Comparison of ENCODE assay signal across 7 mouse cellular contexts in the genomic region with DNA sequence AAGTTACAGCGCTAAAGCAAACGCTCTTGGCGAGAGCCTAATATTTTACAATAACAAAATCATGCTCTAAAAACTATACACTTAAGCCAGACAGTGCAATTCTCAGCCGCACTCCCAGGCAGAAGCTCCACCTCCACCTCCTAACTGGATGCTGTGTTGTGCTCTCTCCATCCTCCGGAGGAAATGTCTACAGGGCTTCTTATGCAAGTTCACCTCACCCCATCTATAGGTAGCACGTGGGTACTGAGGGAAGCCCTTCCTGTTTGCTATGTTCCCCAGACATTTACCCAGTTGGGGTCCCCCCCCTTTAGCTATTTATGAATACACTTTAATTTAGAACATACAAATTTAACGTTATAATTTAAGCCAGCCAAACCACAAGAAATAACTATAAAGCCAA. TPM values are rescaled to one million over a fixed set of nuclear protein-coding genes. Genes with fewer than 3 reads are reported as not detected.
DNase-seq lines count a peak whose midpoint lies in the region; ATAC-seq and TF ChIP-seq lines count a peak whose summit lies in the region.

No protein-coding gene starts in this region.

- peak overlapping the region; percentile 77; the same call in 1 of the 2 replicates for H3K4me3 ChIP-seq in lung, embryonic 15.5 days
- H3K4me3 ChIP-seq in lung, adult 2 months (replicated peaks; ENCODE audit: extremely low read depth, low read depth, low read length) = no peak overlapping the region
- H3K4me3 ChIP-seq in embryonic facial prominence, embryonic 13.5 days = peak overlapping the region; percentile 74
- H3K4me3 ChIP-seq in stomach, embryonic 16.5 days (replicated peaks; ENCODE audit: low read length) = peak overlapping the region; percentile 77; the same call in 1 of the 2 replicates

- H3K9ac ChIP-seq in lung, embryonic 15.5 days = no peak overlapping the region
- no peak overlapping the region for H3K9ac ChIP-seq in embryonic facial prominence, embryonic 13.5 days
- H3K9ac ChIP-seq in stomach, embryonic 16.5 days (ENCODE audit: low read length) = no peak overlapping the region

- H3K4me1 ChIP-seq in lung, embryonic 15.5 days = peaks cover 47% of the 10 kb centered on the region
- H3K4me1 ChIP-seq in lung, adult 2 months (ENCODE audit: control insufficient read depth, insufficient read depth, low read length) = peaks cover 9% of the 10 kb centered on the region
- peaks cover 49% of the 10 kb centered on the region for H3K4me1 ChIP-seq in embryonic facial prominence, embryonic 13.5 days
- peaks cover 27% of the 10 kb centered on the region for H3K4me1 ChIP-seq in stomach, embryonic 16.5 days (ENCODE audit: control insufficient read depth, insufficient read depth, low read length)

- H3K4me2 ChIP-seq in lung, embryonic 15.5 days = peak overlapping the region; percentile 89
- H3K4me2 ChIP-seq in embryonic facial prominence, embryonic 13.5 days = peak overlapping the region; percentile 94
- peak overlapping the region; percentile 98 for H3K4me2 ChIP-seq in stomach, embryonic 16.5 days (ENCODE audit: low read depth, low read length)

- no peaks in the 10 kb centered on the region for H3K27me3 ChIP-seq in lung, embryonic 15.5 days
- H3K27me3 ChIP-seq in embryonic facial prominence, embryonic 13.5 days = peaks cover 13% of the 10 kb centered on the region
- no peaks in the 10 kb centered on the region for H3K27me3 ChIP-seq in stomach, embryonic 16.5 days (ENCODE audit: control insufficient read depth, insufficient read depth, low read length)

- no peak for ATAC-seq in lung, embryonic 15.5 days (ENCODE audit: borderline replicate concordance, extremely low read depth, low FRiP score, low TSS enrichment)
- ATAC-seq in embryonic facial prominence, embryonic 13.5 days (ENCODE audit: insufficient number of reproducible peaks, insufficient read depth, low FRiP score, low TSS enrichment, low read depth) = no peak
- ATAC-seq in inflammation-experienced regulatory T-cells, adult 6 months = peak; percentile 57
- ATAC-seq in stomach, embryonic 16.5 days (ENCODE audit: insufficient read depth, low FRiP score) = no peak

- no peak for DNase-seq in lung, adult 2 months
- DNase-seq in left cerebral cortex, adult 11 months (ENCODE audit: low spot score) = no peak
- no peak for DNase-seq in cerebellum, adult 11 months

- TF ChIP-seq POLR2A in lung, adult 2 months (IDR thresholded peaks at IDR 0.05; ENCODE audit: borderline replicate concordance, extremely low read depth, low read depth, low read length) = no peak

- WGBS in lung, embryonic 15.5 days = 50% methylated on average over 7 of the region's 7 CpGs
- 53% methylated on average over 7 of the region's 7 CpGs for WGBS in lung, adult 2 months
- WGBS in embryonic facial prominence, embryonic 13.5 days = 52% methylated on average over 7 of the region's 7 CpGs
- WGBS in stomach, embryonic 16.5 days = 53% methylated on average over 7 of the region's 7 CpGs

- no peaks in the 10 kb centered on the region for H3K36me3 ChIP-seq in lung, embryonic 15.5 days
- no peaks in the 10 kb centered on the region for H3K36me3 ChIP-seq in embryonic facial prominence, embryonic 13.5 days
- no peaks in the 10 kb centered on the region for H3K36me3 ChIP-seq in stomach, embryonic 16.5 days (ENCODE audit: control insufficient read depth, insufficient read depth, low read length)

- H3K9me3 ChIP-seq in lung, embryonic 15.5 days = no peaks in the 10 kb centered on the region
- H3K9me3 ChIP-seq in embryonic facial prominence, embryonic 13.5 days = no peaks in the 10 kb centered on the region
- no peaks in the 10 kb centered on the region for H3K9me3 ChIP-seq in stomach, embryonic 16.5 days (replicated peaks; ENCODE audit: control insufficient read depth, low read length)

- no peak overlapping the region for H3K27ac ChIP-seq in lung, embryonic 15.5 days
- H3K27ac ChIP-seq in embryonic facial prominence, embryonic 13.5 days = no peak overlapping the region
- no peak overlapping the region for H3K27ac ChIP-seq in stomach, embryonic 16.5 days (ENCODE audit: low read length)

- TF ChIP-seq CTCF in lung, adult 2 months (IDR thresholded peaks at IDR 0.05; ENCODE audit: insufficient read depth, low read length) = no peak

RNA-seq across cellular contexts. Expression of gene Sipa1l2, which starts 2.0 kb away (rescaled TPM):
- 13.4 and 15.6 TPM in 2 replicates for polyA plus RNA-seq in lung, embryonic 15.5 days (2015; fragmentation: Nextera tagmentation; extraction: Ambion mirVana)
- 36.3 and 38.6 TPM in 2 replicates for polyA plus RNA-seq in lung, adult 2 months (2012; rRNA removed)
- polyA plus RNA-seq in embryonic facial prominence, embryonic 13.5 days (2015; fragmentation: Nextera tagmentation; extraction: Ambion mirVana) = 17.9 and 18.0 TPM in 2 replicates
- polyA plus RNA-seq in inflammation-experienced regulatory T-cells, adult 6 months (2017; shearing (Covaris generic)) = 1 to 10 TPM in 2 of 3 experiments, under 1 TPM in 1; 0.39 to 2.2 (median 2.0) TPM
- polyA plus RNA-seq in stomach, embryonic 16.5 days (2015; fragmentation: Nextera tagmentation; extraction: Ambion mirVana) = 8.6 and 9.3 TPM in 2 replicates
